Mouse (Mus musculus): ENCODE results near the gene Gm14214.

- TF ChIP-seq GATA1 (IDR thresholded peaks at IDR 0.05; ENCODE audit: borderline replicate concordance, low read length), result no peak
- TF ChIP-seq FLI1 (IDR thresholded peaks at IDR 0.05; ENCODE audit: low read length), result no peak
Measured at GRCm38 (mm10) chr2:154754068-154754560, 15.7 kb downstream of the Gm14214 start.

Measured in megakaryocyte, embryonic 14.5 days (primary cell).